Mouse (Mus musculus): ENCODE data around the gene Hist1h2ag.

- TF ChIP-seq CTCF (IDR thresholded peaks at IDR 0.05; ENCODE audit: control insufficient read depth, insufficient read depth, low read length) (no peak), POLR2A (IDR thresholded peaks at IDR 0.05; ENCODE audit: borderline replicate concordance, control insufficient read depth, low read depth, low read length) (no peak)
These were observed 16.4 kb downstream of the Hist1h2ag start for GRCm38 (mm10) chr13:22026058-22027031.

Measured in bone marrow, adult 2 months (tissue).